Mouse (Mus musculus): ENCODE measurements around the gene Nckap5.

The Nckap5 gene

DNA sequence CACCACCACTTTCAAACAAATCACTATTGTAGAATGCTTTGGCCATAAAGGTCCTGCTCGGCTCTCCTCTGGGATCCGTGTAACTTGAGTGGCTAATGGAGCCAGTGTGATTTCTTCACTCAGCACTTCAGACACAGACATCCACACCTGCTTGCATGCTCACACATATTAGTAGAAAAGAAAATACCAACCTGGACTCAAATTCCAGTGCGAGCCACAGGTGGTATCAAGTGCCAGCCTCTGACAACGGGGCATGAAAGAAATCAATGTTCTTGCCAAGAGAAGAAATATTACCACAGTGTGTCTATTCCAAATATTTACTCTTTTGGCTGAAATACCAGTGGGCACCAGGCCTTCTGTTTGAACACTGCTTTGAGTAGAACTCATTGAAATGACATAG lies 208.6 kb downstream of the Nckap5 start:
- DNase-seq (ENCODE audit: low spot score in 2 of 2), result no peak

GRCm38 (mm10) chr1:126617464-126618041 lies 213.0 kb downstream of the Nckap5 start:
- DNase-seq (ENCODE audit: low spot score in 2 of 2), result no peak

GRCm38 (mm10) chr1:126616964-126617363 lies 213.6 kb downstream of the Nckap5 start:
- no peak for DNase-seq (ENCODE audit: low spot score in 2 of 2)

GRCm38 (mm10) chr1:126612916-126613315 lies 217.7 kb downstream of the Nckap5 start:
- DNase-seq (ENCODE audit: low spot score in 2 of 2), result no peak

DNA sequence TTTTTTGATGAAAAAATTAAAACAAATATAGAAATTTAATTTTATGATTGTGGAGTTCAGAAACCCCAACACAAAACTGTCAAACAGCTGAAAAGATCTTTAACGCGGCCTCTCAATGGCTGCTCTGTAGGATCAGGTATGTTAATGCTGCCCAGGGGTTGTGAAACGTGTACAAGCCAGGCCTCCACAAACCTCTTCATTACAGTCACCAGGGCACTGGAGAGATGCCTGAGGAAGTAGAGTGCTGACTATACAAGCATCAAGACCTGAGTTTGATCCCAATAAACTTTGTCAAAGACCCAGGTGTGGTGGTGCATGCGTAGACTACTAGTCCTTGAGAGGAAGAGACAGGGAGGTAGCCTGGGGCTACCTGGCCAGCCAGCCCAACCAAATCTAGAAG lies 222.0 kb downstream of the Nckap5 start:
- no peak for DNase-seq (ENCODE audit: low spot score in 2 of 2)

DNA sequence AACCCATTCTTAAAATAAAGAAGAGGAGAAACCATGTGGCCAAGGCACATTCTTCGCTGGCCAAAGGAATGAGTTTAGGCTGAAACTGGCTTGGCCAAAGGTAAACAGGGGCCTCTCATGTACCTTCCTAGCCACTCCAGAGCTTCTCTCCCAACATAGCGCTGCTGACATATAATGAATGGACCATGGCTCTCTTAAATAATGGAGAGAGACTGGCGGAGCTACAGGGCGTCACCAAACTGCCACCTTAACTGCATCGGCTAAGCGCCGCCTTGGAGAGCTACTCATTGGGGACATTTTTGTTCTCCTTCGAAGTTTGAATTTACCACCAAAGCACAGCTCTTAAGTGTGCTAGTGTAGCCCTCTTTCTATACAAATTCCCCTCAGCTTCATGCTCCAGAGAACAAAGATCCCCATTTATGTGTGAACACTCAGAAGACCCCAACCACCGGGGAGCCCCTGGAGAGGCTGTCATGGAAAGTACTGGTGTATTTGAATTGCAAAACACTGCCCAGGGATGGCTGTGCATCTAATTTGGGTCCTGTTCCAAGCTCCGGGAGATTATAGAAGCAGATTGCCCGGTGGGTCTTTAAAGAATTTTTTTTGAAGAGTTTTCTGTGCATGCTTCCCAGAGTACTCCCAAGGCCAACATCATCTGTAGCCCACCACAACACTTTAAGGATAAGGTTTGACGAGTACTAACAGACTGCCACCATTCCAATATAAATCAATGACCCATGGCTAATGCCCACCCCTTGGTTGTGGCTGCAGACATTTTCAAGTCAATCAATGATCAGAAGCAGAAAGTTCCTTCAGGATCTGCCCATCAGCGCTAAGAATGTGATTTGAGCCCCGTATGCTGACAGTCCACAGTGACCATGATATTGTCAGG lies 224.2 kb downstream of the Nckap5 start:
- DNase-seq (ENCODE audit: low spot score in 2 of 2), result no peak

GRCm38 (mm10) chr1:126604551-126604950 lies 226.0 kb downstream of the Nckap5 start:
- DNase-seq (ENCODE audit: low spot score in 2 of 2), result no peak

DNA sequence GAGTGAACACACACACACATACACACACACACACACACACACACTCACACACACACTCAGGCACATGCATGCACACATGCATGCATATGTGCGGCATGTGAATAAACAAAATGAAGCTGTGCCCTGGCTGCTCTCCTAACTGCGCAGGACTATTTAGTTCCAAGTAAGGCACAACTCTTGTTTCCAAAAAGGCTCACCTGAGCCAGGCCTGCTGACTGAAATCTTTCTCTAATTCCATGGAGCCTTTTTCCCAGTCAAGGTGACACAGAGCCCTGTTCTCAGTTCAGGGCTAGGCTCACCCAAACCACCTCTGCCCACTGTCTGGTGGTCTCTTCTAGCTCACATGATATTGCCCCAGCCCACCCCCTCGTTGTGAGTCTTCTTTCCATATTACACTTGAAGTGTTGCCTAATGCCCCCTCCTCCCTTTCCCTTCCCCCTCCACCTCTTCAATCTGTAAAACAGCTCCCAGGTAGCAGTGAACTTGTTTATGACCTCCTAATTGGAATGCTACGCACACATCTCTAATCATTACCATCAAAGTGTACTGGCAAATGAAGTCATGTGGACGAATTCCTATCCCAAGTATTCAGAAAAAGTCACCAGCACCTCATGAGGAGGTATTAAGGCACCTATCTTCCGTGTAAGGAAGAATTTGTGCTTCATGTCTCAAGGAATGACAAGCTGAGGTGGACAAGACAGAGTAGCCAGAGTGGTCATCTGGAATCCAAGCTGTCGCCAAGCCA lies 226.7 kb downstream of the Nckap5 start:
- DNase-seq (ENCODE audit: low spot score in 2 of 2), result no peak

DNA sequence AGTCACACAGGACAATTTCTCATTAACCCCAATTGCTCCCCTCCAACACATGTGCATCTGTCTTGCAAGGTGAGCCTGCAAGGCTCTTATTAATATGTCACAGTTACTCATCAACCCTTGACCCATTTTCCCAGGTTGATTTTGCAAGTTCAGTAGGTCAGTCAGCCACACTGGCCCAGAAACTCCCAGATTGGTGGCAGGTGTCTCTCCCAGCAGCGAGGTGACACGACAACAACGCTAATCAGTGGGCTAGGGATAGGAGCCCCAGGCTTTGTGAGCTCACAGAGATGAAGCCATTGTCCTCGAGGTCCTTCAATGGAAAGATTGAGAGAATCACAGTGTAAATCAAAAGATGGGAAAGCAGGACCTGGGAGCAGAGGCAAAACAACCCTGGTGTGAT lies 230.0 kb downstream of the Nckap5 start:
- DNase-seq (ENCODE audit: low spot score in 2 of 2), result no peak

DNA sequence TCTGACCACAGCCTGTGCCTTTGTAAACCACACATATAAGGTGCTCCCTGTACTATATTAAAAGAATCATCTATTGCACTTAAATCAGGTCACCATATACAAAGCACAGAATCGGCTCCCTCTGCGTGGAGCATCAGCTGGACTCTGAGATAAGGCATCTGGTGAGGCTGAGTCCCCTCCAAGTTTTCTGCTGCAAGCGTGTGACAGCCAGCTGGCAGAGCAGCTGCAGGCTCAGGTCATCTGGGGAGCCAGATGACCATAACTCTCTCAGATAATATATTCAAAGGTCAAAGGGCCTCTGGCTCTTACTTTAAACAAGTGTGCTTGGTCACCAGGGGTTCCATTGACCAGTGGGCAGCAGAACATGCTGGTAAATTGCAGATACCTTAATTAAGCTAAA lies 233.2 kb downstream of the Nckap5 start:
- DNase-seq (ENCODE audit: low spot score in 2 of 2), result no peak

GRCm38 (mm10) chr1:126594796-126595195 lies 235.8 kb downstream of the Nckap5 start:
- no peak for DNase-seq (ENCODE audit: low spot score in 2 of 2)

DNA sequence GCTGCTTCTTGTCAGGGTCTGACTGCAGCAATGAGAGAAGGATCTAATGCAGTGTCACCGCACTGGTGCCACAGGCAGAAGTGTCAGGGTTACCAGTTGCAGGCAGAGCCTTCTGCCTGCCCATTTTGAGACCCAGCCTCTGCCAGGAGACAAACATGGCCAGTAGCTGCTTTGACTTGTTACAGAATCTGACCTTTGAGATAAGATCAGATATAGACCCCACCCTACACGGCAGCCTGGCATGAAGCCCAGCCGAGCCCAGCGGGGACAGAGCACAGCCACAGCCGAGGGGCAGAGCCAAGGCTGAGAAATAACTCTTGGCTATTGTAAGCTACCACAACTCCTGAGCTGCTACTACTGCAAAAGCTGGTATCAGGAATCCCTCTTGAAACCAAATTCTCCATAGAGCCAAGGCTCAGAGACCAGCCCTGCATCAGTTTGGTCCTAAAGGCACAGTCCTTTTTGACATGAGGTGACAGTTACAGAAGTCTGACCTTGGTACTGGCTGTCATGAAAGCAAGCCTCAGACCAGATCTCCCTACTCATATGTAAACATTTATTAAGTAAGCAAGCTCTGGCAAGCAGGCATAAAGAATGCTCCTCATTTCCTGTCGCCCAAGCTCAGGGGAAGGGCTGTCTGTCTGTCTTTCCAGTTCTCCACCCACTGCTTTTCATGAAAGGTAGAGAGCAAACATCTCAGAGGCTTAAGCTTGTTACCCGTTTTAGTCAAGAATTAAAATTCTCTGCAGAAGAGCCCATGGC lies 237.4 kb downstream of the Nckap5 start:
- no peak for DNase-seq (ENCODE audit: low spot score in 2 of 2)

DNA sequence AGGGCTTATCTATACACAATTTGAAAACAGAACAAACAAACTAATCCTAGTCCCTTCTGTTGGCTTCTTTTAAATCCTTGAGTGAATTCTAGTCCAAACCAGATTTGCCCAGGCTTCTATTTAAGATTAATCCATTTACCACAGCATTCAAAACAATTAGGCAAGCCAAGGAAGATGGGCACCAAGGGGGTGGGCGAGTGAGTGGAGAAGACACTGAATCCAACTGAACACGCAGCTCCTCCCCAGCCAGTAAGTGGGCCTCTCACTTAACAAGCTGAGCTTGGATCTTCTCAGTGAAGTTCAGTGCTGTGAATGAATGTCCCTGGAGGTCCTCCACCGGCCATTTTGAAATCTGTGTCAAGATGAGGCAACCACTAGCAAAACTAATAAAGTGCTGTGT lies 239.7 kb downstream of the Nckap5 start:
- no peak for DNase-seq (ENCODE audit: low spot score in 2 of 2)

DNA sequence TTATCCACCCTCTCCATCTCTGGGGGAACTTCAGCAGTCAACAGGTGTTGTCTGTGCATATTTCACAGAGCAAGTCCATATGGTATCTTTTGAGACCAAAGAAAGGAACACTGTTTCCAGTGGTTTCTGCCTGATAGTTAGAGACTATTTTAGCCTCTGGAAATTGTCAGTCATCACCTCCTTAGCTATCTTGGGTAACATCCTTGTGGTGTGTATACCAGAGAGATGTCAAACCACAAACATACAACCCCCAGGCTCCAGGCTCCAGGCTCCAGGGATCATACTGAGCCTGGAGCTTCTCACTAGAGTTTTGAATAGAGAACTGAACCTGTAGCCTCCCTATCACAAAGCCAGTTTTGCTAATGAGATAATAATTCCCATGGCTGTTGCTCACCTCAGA lies 252.4 kb downstream of the Nckap5 start:
- DNase-seq (ENCODE audit: low spot score in 2 of 2), result no peak

DNA sequence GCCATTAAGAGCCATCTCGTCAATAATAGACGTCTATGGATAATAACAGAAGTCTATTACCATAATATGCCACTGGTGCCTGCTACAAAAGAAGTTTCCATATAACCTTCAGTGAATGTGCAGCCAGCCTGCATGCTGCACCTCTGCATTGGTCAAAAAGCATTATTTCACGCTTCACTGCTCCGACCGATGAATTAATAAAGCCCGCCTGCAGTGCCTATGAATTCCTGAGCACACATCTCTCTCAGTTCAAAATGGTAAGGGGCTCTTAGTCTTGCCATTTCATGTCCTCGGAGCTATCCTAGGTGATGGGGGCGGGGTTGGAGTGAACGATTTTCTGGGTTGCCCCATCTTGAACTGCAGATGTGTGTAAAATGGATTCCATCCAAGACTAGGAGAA lies 256.3 kb downstream of the Nckap5 start:
- DNase-seq (ENCODE audit: low spot score in 2 of 2), result no peak

DNA sequence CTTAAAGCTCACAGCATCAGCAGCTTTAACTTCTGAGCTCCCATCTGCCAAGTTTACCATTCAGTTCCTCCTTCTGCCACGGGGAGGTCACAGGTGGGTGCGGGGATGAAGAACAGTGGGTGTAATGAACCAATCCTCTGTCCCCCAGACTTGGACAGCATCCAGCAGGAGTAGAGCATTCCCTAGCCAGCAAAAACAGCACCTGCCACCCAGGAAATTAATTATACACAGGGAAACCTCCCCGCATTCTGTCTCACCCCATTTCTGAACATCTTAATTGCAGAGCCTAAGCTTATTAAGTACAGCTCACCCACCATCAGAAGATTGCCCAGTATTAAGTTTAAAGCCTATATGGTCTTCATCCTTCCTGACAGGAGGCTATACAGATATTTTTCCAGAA lies 256.9 kb downstream of the Nckap5 start:
- no peak for DNase-seq (ENCODE audit: low spot score in 2 of 2)

GRCm38 (mm10) chr1:126573097-126573496 lies 257.5 kb downstream of the Nckap5 start:
- no peak for DNase-seq (ENCODE audit: low spot score in 2 of 2)

GRCm38 (mm10) chr1:126569611-126570238 lies 260.9 kb downstream of the Nckap5 start:
- DNase-seq (ENCODE audit: low spot score in 2 of 2), result no peak

DNA sequence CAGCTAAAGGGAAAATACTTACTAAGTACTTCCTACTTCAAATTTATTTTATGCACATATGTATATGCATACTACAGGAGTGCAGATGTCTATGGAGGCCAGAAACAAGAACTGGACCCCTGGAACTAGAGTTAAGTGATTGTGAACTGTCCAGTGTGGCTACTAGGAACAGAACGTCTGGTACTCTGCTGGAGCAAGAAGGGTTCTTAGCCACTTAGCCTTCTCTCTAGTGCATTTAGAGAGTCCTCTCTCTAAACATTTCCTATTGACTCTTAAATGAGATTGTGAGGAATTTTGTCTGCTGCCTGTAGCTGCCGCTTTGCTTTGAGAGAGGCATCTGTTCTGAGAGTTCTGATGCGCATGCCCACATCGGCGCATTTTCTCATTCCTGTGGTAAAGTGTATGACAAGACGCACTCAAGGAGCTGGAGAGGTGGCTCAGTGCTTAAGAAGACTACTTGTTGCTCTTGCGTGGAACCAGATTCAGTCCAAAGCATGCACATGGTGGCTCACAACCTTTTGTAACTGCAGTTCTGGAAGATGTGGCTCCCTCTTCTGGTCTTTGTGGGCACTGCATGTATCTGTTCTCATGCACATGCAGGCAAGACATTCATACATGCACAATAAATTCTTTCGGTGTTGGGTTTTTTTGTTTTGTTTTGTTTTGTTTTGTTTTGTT lies 261.9 kb downstream of the Nckap5 start:
- no peak for DNase-seq (ENCODE audit: low spot score in 2 of 2)

DNA sequence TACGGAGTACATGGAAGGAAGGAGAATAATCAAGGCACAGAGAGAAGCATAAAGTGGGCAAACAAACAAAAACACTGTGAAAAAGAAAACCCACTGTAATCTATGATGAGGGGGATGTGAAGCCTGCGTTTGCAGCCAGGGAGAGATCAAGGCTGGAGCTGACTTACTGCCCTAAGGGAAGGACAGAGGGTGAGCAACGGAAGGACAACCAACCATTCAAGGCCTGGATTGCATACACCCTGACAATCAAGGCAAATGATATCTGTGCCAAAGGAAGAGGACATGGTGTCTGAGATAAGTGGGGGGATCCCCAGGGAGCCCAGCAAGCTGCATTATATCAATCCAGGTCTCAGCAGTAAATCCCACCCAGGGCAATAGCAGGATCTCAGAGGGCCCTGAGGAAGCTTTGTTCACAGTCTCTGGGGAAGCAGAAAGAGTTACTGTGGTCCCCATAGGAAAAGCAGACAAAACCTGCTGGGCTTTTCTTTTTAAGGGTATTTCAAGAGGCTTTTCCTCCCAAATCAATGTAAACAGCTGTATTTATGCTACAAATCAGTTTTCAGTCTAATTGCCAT lies 265.4 kb downstream of the Nckap5 start:
- no peak for DNase-seq (ENCODE audit: low spot score in 2 of 2)

- no peak for DNase-seq (ENCODE audit: low spot score in 2 of 2)
Measured at GRCm38 (mm10) chr1:126560931-126561330, 269.7 kb downstream of the Nckap5 start.

Data from natural killer cell, adult 2 months (primary cell).